Mouse (Mus musculus) stomach, embryonic 16.5 days (tissue): ENCODE results near the gene Ctsl. TPM values are rescaled to one million over a fixed set of nuclear protein-coding genes. Genes with fewer than 3 reads are reported as not detected.

Experiments
- ATAC-seq: fragments of 200-750 bp; cut with Nextera tagmentation; 2 replicates; pipeline ENCODE4 v1.8.0; 2017; ENCODE audit warnings: moderate number of reproducible peaks, moderate TSS enrichment; ENCODE audit not compliant: insufficient read depth, low FRiP score
- H3K27ac ChIP-seq: fragments of 300-500 bp; sonication (generic); 2 replicates; pipeline ENCODE4 v1.5.1; 2014; ENCODE audit warnings: low read length
- H3K27me3 ChIP-seq: fragments of 300-500 bp; sonication (generic); 2 replicates; pipeline ENCODE4 v1.6.1; 2014; ENCODE audit warnings: low read length, control low read depth, mixed read lengths; ENCODE audit not compliant: control insufficient read depth, insufficient read depth
- H3K36me3 ChIP-seq: fragments of 300-500 bp; sonication (generic); 2 replicates; pipeline ENCODE4 v1.6.1; 2014; ENCODE audit warnings: low read length; ENCODE audit not compliant: control insufficient read depth, insufficient read depth
- H3K4me1 ChIP-seq: fragments of 300-500 bp; sonication (generic); 2 replicates; pipeline ENCODE4 v1.6.1; 2014; ENCODE audit warnings: low read length, control low read depth, mixed read lengths; ENCODE audit not compliant: control insufficient read depth, insufficient read depth
- H3K4me2 ChIP-seq: fragments of 300-500 bp; sonication (generic); 2 replicates; pipeline ENCODE4 v1.6.1; 2014; ENCODE audit warnings: low read depth, low read length, mixed read lengths
- H3K4me3 ChIP-seq: fragments of 300-500 bp; sonication (generic); replicated peaks from 2 replicates; pipeline ENCODE4 v1.5.1; 2014; ENCODE audit warnings: mild to moderate bottlenecking, low read length
- H3K9ac ChIP-seq: fragments of 300-500 bp; sonication (generic); 2 replicates; pipeline ENCODE4 v1.6.1; 2014; ENCODE audit warnings: low read length
- H3K9me3 ChIP-seq: fragments of 300-500 bp; sonication (generic); replicated peaks from 2 replicates; pipeline ENCODE4 v1.6.1; 2016; ENCODE audit warnings: low read length, control low read depth; ENCODE audit not compliant: control insufficient read depth
- WGBS: fragments of 180-500 bp; shearing (Covaris S2); extraction: QIAGEN DNeasy Blood & Tissue Kit; methylation state at CpG from one replicate; pipeline ENCODE4 v1.1.7; 2014; 5-methylcytosine and 5-hydroxymethylcytosine counted together
- polyA plus RNA-seq: library from polyadenylated mRNA; unstranded; fragments of >200 nt; fragmentation: Nextera tagmentation; extraction: Ambion mirVana; gene quantifications from 2 replicates; pipeline ENCODE4 v1.2.1, GENCODE M21; 2015

Gene Ctsl
- polyA plus RNA-seq, 1 experiment from 2014 or later = 240 TPM

DNA sequence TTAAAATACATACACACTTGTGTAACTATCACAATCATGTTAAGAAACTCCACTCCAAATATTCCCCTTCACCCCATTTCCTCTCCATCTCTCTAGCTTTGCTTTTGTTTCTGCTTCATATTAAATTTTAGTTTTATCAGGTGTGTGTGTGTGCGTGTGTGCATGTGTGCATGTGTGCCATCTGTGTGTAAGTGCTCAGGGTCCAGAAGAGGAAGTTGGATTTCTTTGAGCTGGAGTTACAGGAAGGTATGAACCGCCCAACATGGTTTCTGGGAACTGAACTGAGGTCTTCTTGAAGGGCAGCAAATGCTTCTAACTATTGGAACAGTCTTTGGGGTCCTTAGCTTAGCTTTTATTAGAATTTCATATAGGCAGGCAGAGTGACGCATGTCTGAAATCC, 14.2 kb upstream of the Ctsl start:
- H3K9ac ChIP-seq = no peak overlapping the region
- no peaks in the 10 kb centered on the region for H3K9me3 ChIP-seq
- H3K4me3 ChIP-seq = no peak overlapping the region
- H3K4me1 ChIP-seq = no peaks in the 10 kb centered on the region
- no peaks in the 10 kb centered on the region for H3K36me3 ChIP-seq
- no peak overlapping the region for H3K27ac ChIP-seq
- H3K4me2 ChIP-seq = no peak overlapping the region
- 88% methylated on average over 3 of the region's 3 CpGs for WGBS
- no peak for ATAC-seq
- H3K27me3 ChIP-seq = no peaks in the 10 kb centered on the region

DNA sequence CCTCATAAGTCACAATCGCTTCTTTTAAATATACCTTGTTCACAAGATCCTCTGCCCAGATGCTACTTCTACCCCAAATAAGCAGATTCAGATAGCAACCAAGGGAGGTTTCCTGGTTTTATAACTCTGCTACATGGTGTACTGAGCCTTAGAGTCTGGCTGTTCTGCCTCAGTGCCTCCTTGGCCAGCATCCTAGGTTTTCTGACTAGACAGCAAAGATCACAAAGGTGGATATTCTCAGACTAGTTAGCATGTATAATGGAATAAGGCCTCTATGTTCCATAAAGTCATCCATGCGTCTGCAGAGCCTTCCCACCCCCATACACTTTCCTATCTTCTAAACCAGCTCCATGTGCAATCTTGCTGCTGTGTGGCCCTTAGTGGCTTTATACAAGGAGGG, 9.6 kb upstream of the Ctsl start:
- Histone ChIP-seq H3K36me3 (no peaks in the 10 kb centered on the region), H3K9ac (no peak overlapping the region), H3K4me2 (no peak overlapping the region), H3K4me3 (no peak overlapping the region), H3K9me3 (no peaks in the 10 kb centered on the region), H3K27ac (no peak overlapping the region), H3K27me3 (no peaks in the 10 kb centered on the region), H3K4me1 (no peaks in the 10 kb centered on the region)
- no peak for ATAC-seq
- 83% methylated on average over 2 of the region's 2 CpGs for WGBS

DNA sequence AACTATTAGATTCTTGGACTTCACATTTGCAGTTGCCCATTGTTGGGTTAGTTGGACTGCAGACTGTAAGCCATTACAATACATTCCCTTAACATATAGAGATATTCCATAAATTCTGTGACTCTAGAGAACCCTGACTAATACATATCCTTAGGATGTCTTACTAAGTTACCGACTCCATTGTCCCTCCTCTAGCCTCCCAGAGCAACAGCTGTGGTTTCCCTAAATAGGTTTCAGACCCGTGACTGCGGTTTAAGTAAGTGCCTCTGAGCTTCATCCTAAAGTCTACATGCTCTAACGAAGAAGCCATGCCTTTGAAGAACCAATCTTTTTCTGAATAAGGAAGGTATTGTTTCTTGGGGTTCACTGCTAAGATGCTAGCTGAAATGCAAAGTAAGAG, 7.9 kb upstream of the Ctsl start:
- no peaks in the 10 kb centered on the region for H3K9me3 ChIP-seq
- no peaks in the 10 kb centered on the region for H3K36me3 ChIP-seq
- no peak overlapping the region for H3K27ac ChIP-seq
- 86% methylated on average over 4 of the region's 4 CpGs for WGBS
- H3K27me3 ChIP-seq = no peaks in the 10 kb centered on the region
- no peaks in the 10 kb centered on the region for H3K4me1 ChIP-seq
- no peak overlapping the region for H3K9ac ChIP-seq
- H3K4me2 ChIP-seq = no peak overlapping the region
- no peak for ATAC-seq
- H3K4me3 ChIP-seq = no peak overlapping the region

DNA sequence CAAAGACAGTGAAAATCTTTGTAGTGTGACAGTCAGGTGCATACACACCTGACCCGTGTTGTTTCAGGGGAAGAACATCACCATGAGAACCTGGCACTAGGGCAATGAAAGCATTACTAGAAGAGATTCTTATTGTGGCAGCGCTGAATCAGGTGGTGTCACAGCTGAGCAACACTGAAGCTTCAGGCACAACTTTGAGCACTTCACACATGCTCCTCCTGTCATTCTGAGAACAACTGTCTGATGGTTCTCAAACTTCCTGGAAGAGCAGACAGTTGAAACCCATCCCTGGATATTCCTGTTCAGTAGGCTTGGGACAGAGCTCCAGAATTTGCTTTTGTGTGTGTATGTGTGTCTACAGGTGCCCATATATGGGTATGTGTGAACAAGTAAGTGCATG, 5.8 kb upstream of the Ctsl start:
- no peaks in the 10 kb centered on the region for H3K4me1 ChIP-seq
- no peaks in the 10 kb centered on the region for H3K36me3 ChIP-seq
- H3K27me3 ChIP-seq = no peaks in the 10 kb centered on the region
- 80% methylated on average over 2 of the region's 2 CpGs for WGBS
- H3K27ac ChIP-seq = no peak overlapping the region
- H3K9me3 ChIP-seq = no peaks in the 10 kb centered on the region
- no peak for ATAC-seq
- no peak overlapping the region for H3K4me2 ChIP-seq
- no peak overlapping the region for H3K4me3 ChIP-seq
- H3K9ac ChIP-seq = no peak overlapping the region

DNA sequence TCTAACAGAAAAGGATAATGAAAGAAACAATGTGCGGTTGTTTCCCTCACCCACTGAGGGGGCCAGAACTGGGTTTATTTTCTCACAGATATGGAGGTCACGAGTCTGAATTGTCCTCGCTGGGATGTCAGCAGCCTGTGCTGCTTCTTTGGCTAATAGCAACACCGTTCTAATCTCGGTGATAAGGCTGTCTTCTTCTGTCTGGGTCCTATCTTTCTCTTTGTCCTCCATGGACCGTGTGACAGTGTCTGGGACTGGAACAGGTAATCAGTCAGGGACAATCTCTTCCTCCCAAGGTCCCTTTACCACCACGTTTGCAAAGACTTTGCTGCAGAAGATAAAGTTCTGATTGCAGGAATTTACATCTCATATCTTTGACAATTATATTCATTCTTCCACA, 4.5 kb upstream of the Ctsl start:
- H3K4me2 ChIP-seq = no peak overlapping the region
- no peak for ATAC-seq
- H3K9ac ChIP-seq = no peak overlapping the region
- 49% methylated on average over 7 of the region's 7 CpGs for WGBS
- no peaks in the 10 kb centered on the region for H3K36me3 ChIP-seq
- no peaks in the 10 kb centered on the region for H3K27me3 ChIP-seq
- no peak overlapping the region for H3K27ac ChIP-seq
- no peak overlapping the region for H3K4me3 ChIP-seq
- H3K4me1 ChIP-seq = no peaks in the 10 kb centered on the region
- no peaks in the 10 kb centered on the region for H3K9me3 ChIP-seq

DNA sequence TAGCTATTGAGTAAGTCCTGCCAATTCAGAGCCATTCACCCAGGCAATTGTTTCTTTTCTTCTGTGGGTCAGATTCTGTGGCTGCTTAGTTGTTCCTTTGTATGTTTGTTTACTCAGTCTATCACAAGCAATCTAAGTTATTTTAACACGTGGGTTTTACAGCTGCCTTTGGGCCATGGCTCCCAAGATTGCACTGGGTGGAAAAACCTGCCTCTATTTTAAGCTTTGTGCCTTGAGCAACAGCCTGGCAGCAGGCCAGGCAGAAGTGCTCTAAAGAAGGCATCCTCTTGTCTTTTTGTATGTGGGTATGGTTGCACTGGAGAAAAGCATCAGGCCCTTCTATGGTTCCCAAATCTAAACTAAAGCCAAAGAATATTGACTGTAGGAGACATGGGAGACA, 3.0 kb upstream of the Ctsl start:
- 10% methylated on average over 1 of the region's 1 CpGs for WGBS
- no peak for ATAC-seq
- no peak overlapping the region for H3K9ac ChIP-seq

DNA sequence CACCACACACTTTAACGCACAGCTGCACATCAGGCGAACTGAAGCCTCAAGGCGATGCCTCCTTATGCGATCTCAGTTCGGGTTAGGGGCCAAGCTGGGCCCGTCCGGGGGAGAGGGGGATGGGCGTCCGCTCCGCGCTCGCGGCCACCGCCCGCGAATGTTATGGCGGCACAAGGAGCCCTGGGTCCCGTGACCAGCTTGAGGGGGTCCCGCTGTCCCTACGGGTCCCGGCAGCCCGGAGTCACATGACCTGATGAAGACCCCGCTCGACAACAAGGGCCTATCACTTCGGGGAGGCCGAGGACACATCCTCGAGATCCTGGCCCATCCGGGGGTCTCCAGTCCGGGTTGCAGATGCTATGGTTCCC, 901 bp downstream of the Ctsl start:
- H3K9ac ChIP-seq = peak overlapping the region; percentile 81
- peaks cover 8% of the 10 kb centered on the region; the same call in 1 of the 2 replicates for H3K4me1 ChIP-seq
- 0 out of 2 replicates have a peak overlapping the region, but pooled peaks have one; percentile 1 for H3K27ac ChIP-seq
- ATAC-seq = peak; percentile 75
- H3K4me2 ChIP-seq = peak overlapping the region; percentile 91
- H3K4me3 ChIP-seq = peak overlapping the region; percentile 73
- H3K36me3 ChIP-seq = peaks cover 9% of the 10 kb centered on the region; the same call in 1 of the 2 replicates
- no peaks in the 10 kb centered on the region for H3K9me3 ChIP-seq
- WGBS = under 1% methylated on average over 29 of the region's 29 CpGs
- no peaks in the 10 kb centered on the region for H3K27me3 ChIP-seq

More for the DNA sequence above, 3.0 kb upstream of the Ctsl start:
- Histone ChIP-seq H3K4me2 (no peak overlapping the region), H3K27ac (no peak overlapping the region), H3K4me1 (peaks cover 6% of the 10 kb centered on the region; the same call in 1 of the 2 replicates), H3K36me3 (no peaks in the 10 kb centered on the region), H3K4me3 (no peak overlapping the region), H3K9me3 (no peaks in the 10 kb centered on the region), H3K27me3 (no peaks in the 10 kb centered on the region)

DNA sequence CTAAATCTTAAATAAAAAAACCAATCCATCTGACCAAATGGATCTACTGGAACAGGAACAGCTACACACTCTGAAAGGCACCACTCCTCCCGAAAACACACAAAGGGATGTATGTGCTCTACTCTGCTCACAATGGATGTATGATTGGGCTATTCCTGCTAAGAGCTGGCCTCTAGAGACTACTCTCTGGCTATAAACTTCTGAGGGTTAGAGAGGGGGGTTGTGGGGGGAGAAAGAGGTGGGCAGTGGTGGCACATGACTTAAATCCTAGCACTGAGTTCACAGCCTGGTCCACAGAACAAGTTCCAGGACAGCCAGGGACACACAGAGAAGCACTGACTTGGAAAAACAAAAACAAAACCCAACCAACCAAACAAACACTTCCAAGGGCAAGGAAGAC, 2.1 kb downstream of the Ctsl start:
- no peak for ATAC-seq
- H3K27me3 ChIP-seq = no peaks in the 10 kb centered on the region
- H3K4me1 ChIP-seq = peaks cover 8% of the 10 kb centered on the region; the same call in 1 of the 2 replicates
- no peaks in the 10 kb centered on the region for H3K9me3 ChIP-seq
- peak overlapping the region; percentile 15; the same call in 1 of the 2 replicates for H3K9ac ChIP-seq
- peak overlapping the region; percentile 91 for H3K4me2 ChIP-seq
- 97% methylated on average over 1 of the region's 1 CpGs for WGBS
- peaks cover 9% of the 10 kb centered on the region; the same call in 1 of the 2 replicates for H3K36me3 ChIP-seq
- H3K4me3 ChIP-seq = peak overlapping the region; percentile 73
- H3K27ac ChIP-seq = no peak overlapping the region

DNA sequence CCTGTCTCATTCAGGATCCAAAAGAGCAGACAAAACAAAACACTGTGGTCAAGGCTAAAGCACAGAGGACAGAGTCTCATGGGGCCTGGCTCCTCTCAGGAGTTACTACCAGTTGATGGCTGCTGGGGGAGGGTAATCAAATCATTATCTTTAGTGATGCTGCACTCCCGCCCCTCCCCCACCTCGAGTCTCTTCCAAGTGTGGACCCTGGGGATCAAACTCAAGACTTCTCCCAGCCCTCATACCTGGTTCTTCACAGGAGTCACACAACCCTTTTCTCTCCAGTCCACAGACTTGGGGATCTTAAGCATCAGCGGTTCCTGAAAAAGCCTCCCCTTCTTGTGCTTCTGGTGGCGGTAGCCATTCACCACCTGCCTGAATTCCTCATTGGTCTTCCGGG, 3.1 kb downstream of the Ctsl start:
- peaks cover 14% of the 10 kb centered on the region; the same call in 1 of the 2 replicates for H3K36me3 ChIP-seq
- no peak overlapping the region for H3K9ac ChIP-seq
- H3K9me3 ChIP-seq = no peaks in the 10 kb centered on the region
- no peaks in the 10 kb centered on the region for H3K27me3 ChIP-seq
- no peak overlapping the region for H3K4me3 ChIP-seq
- peaks cover 8% of the 10 kb centered on the region; the same call in 1 of the 2 replicates for H3K4me1 ChIP-seq
- H3K27ac ChIP-seq = no peak overlapping the region
- no peak for ATAC-seq
- H3K4me2 ChIP-seq = no peak overlapping the region
- 92% methylated on average over 5 of the region's 5 CpGs for WGBS

DNA sequence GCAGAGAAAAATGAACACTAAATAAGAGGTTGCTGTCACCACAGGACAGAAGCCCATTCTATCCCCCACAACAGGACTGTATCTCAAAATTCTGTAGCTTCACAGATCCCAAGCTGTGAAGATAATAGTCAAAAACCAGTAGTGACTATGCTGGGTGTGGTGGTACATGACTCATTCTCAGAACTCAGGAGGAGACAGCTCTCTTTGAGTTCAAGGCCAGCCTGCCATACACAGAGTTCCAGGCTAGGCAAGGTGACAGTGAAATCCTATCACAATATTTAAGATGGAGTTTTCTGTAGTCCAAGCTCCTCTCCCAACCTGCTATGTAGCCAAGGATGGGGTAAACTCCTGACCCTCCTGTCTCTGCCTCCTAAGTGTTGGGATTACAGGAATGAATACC, 5.4 kb downstream of the Ctsl start:
- H3K4me1 ChIP-seq = peaks cover 8% of the 10 kb centered on the region; the same call in 1 of the 2 replicates
- no peaks in the 10 kb centered on the region for H3K9me3 ChIP-seq
- peaks cover 14% of the 10 kb centered on the region; the same call in 1 of the 2 replicates for H3K36me3 ChIP-seq
- no peak overlapping the region for H3K4me3 ChIP-seq
- no peak for ATAC-seq
- no peaks in the 10 kb centered on the region for H3K27me3 ChIP-seq
- H3K27ac ChIP-seq = no peak overlapping the region
- H3K4me2 ChIP-seq = no peak overlapping the region
- no peak overlapping the region for H3K9ac ChIP-seq
